Mouse (Mus musculus) heart, embryonic 11.5 days (tissue): Measurements from ENCODE around the gene Gpr31b. TPM values are rescaled to one million over a fixed set of nuclear protein-coding genes. Genes with fewer than 3 reads are reported as not detected.
A peak's percentile ranks its signal among the peaks of the same experiment; 100 is the strongest.
"Not testable (repeated sequence)": the region's sequence is repeated elsewhere in the genome, so short reads cannot be mapped to it uniquely, and the experiment has no call there.

ENCODE experiments used
- ATAC-seq: fragments of 200-750 bp; cut with Nextera tagmentation; replicated peaks from 2 replicates; pipeline ENCODE4 v1.8.0; 2017; ENCODE audit warnings: moderate library complexity; ENCODE audit not compliant: insufficient number of reproducible peaks, low FRiP score, low TSS enrichment
- H3K27ac ChIP-seq: fragments of 300-500 bp; sonication (generic); 2 replicates; pipeline ENCODE4 v1.5.1; 2014; ENCODE audit warnings: mild to moderate bottlenecking, low read depth, low read length
- H3K27me3 ChIP-seq: fragments of 300-500 bp; sonication (generic); 2 replicates; pipeline ENCODE4 v1.6.1; 2014; ENCODE audit warnings: mild to moderate bottlenecking, low read length, mixed read lengths; ENCODE audit not compliant: control insufficient read depth, insufficient read depth
- H3K36me3 ChIP-seq: fragments of 300-500 bp; sonication (generic); 2 replicates; pipeline ENCODE4 v1.6.1; 2014; ENCODE audit warnings: mild to moderate bottlenecking, low read length, moderate library complexity, mixed read lengths; ENCODE audit not compliant: control insufficient read depth, insufficient read depth
- H3K4me1 ChIP-seq: fragments of 300-500 bp; sonication (generic); 2 replicates; pipeline ENCODE4 v1.6.1; 2014; ENCODE audit warnings: low read length; ENCODE audit not compliant: control insufficient read depth, insufficient read depth
- H3K4me2 ChIP-seq: fragments of 300-500 bp; sonication (generic); 2 replicates; pipeline ENCODE4 v1.6.1; 2014; ENCODE audit warnings: mild to moderate bottlenecking, moderate library complexity
- H3K4me3 ChIP-seq: fragments of 300-500 bp; sonication (generic); 2 replicates; pipeline ENCODE4 v1.5.1; 2014; ENCODE audit warnings: low read depth, low read length
- H3K9ac ChIP-seq: fragments of 300-500 bp; sonication (generic); 2 replicates; pipeline ENCODE4 v1.6.1; 2014; ENCODE audit warnings: mild to moderate bottlenecking, low read depth, low read length, moderate library complexity
- H3K9me3 ChIP-seq: fragments of 300-500 bp; sonication (generic); replicated peaks from 2 replicates; pipeline ENCODE4 v1.6.1; 2016; ENCODE audit warnings: low read length; ENCODE audit not compliant: control insufficient read depth
- WGBS: fragments of 180-500 bp; shearing (Covaris S2); extraction: QIAGEN DNeasy Blood & Tissue Kit; methylation state at CpG from one replicate; pipeline ENCODE4 v1.1.7; 2014; ENCODE audit not compliant: insufficient replicate concordance; 5-methylcytosine and 5-hydroxymethylcytosine counted together
- polyA plus RNA-seq: library from polyadenylated mRNA; unstranded; fragments of >200 nt; fragmentation: Nextera tagmentation; extraction: Ambion mirVana; gene quantifications from 2 replicates; pipeline ENCODE4 v1.2.1, GENCODE M21; 2014

Gene Gpr31b
- polyA plus RNA-seq: 0.19 TPM in 1 of 2 replicates, not detected in the other

DNA sequence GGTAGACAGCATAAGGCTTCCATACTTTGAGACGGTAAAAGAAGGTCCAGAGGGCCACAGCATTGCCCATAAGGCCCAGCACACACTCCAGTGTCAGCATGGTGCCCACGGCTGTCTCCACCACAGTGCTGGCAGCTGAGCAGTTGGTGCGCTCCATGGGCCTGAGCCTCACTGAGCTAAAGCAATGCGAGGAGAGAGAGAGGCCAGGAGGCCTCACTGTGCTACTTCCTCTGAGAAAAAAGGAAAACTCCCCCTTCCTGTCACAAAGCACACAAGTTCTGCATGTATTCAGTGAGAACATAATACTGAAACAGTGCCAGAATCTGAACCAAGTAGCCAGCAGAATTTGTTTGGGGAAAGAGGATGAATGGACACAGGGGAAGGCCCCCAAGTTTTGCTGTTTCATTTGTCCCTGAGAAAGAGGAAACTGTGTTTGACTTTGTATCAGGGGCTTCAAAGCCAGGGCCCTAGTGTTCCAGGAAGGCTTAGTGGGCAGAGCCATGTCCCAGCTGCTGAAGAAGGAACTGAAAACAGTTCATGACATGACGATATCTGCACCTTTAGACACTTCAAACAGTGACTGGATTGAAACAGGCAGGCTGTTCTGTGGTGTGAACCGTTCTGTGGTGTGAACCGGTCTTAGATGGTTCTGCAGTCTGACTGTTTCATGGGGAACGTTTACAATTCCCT lies at the start of gene Gpr31b:
Gene Gpr31b (minus strand): TSS at position 173 of the 690 bp plus-strand sequence.
- not testable (repeated sequence) for H3K4me1 ChIP-seq, ATAC-seq, H3K27me3 ChIP-seq, H3K9ac ChIP-seq, H3K36me3 ChIP-seq, H3K4me2 ChIP-seq, H3K4me3 ChIP-seq, H3K9me3 ChIP-seq, H3K27ac ChIP-seq
- WGBS: no CpG with 5 or more reads among the region's 8 CpGs

- H3K36me3 ChIP-seq, H3K4me3 ChIP-seq, H3K4me2 ChIP-seq, H3K9ac ChIP-seq, H3K27me3 ChIP-seq, H3K27ac ChIP-seq, H3K9me3 ChIP-seq, H3K4me1 ChIP-seq: not testable (repeated sequence)
- ATAC-seq: 0 out of 2 replicates have a peak, but pooled peaks have one; percentile 46
- 85% methylated on average over 2 of the region's 4 CpGs for WGBS
Measured at GRCm38 (mm10) chr17:13092960-13093359, 40.9 kb upstream of the Gpr31b start.

DNA sequence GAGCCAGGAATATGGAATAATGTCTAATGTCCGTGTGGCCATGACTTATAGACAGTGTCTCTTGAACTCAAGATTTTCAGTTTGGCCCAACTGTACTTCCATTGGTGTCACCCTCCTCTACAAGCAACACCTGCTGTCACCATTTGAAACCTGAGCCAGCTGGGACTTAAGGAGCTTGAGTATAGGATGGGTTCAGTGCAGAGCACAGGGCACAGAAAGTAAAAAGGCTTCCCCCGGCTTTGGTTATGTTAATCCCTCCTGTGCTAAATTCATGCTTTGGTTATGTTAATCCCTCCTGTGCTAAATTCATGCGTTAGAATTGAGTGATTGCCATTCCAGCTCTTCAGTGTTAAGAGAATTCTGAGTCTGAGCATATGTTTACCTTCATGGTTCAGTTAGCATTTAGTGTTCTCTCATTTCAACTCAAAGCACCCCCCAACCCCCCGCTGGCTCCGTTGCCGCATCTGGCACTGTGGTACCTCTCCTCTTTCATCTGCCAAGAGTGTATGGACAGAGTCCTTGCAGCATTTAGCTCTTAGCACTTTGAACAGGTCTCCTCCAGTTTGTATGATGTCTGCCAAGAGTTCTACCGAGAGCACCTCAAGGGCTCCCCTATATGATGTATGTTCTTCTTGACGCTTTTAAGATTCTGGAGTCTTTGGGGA lies 40.1 kb upstream of the Gpr31b start:
- WGBS: 61% methylated on average over 5 of the region's 8 CpGs
- ATAC-seq: 0 out of 2 replicates have a peak, but pooled peaks have one; percentile 14
- not testable (repeated sequence) for H3K27ac ChIP-seq, H3K9me3 ChIP-seq, H3K36me3 ChIP-seq, H3K27me3 ChIP-seq, H3K9ac ChIP-seq, H3K4me2 ChIP-seq, H3K4me1 ChIP-seq, H3K4me3 ChIP-seq

DNA sequence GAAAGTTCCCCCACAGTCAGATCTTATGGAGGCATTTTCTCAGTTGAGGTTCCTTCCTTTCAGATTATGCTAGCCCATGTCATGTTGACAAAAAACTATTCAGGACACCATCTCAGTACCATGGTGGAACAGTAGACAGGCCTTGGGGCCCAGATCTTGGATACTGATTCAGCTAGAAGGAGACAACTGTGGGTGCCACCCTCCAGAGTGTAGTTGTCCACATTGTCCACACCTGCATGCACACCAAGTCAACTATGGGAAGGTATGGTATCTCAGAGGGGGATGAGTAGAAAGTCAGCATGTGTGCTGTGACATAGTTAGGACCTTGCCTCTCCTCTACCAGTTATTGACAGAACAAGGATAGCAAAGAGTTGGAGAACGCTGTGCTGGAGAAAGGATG lies 39.4 kb upstream of the Gpr31b start:
- not testable (repeated sequence) for H3K4me3 ChIP-seq, ATAC-seq, H3K4me1 ChIP-seq, H3K4me2 ChIP-seq, H3K27me3 ChIP-seq, H3K36me3 ChIP-seq, H3K27ac ChIP-seq, H3K9ac ChIP-seq, H3K9me3 ChIP-seq
- WGBS: no CpG with 5 or more reads among the region's 1 CpGs

- H3K4me2 ChIP-seq, ATAC-seq, H3K4me1 ChIP-seq, H3K9ac ChIP-seq, H3K4me3 ChIP-seq, H3K36me3 ChIP-seq, H3K27ac ChIP-seq, H3K27me3 ChIP-seq, H3K9me3 ChIP-seq: not testable (repeated sequence)
- WGBS: 63% methylated on average over 3 of the region's 5 CpGs
Measured at GRCm38 (mm10) chr17:13069227-13069626, 17.1 kb upstream of the Gpr31b start.

DNA sequence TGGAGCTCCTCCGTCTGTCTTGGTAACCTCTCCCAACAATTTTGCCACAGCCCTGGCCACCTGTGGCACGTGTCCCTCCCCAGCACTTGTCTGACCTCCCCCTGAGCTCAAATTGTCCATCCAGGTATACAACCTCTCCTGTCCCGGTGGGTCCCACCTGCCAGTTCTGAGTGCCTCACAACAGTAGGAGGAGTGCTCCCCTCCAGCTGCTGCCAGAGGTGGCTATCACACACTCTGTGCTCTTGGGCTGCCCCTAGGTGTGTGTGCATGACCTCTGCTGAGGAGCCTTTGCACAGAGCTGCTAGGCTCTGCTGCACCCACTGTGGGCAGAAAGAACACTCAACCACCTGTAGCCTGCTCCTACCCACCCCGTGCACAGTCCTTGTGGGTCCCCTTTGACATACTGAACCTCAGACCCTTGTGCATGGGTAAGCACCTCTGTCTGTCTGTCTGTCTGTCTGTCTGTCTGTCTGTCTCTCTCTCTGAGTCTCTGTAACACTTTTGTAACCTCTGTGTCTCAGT lies 15.8 kb upstream of the Gpr31b start:
- H3K4me2 ChIP-seq, H3K4me3 ChIP-seq, H3K4me1 ChIP-seq, H3K9ac ChIP-seq, ATAC-seq, H3K27me3 ChIP-seq, H3K27ac ChIP-seq, H3K9me3 ChIP-seq, H3K36me3 ChIP-seq: not testable (repeated sequence)
- 56% methylated on average over 1 of the region's 4 CpGs for WGBS

GRCm38 (mm10) chr17:13062882-13063281 lies 10.8 kb upstream of the Gpr31b start:
- 0 out of 2 replicates have a peak, but pooled peaks have one; percentile 31 for ATAC-seq
- 39% methylated on average over 2 of the region's 7 CpGs for WGBS
- not testable (repeated sequence) for H3K27ac ChIP-seq, H3K36me3 ChIP-seq, H3K4me1 ChIP-seq, H3K4me2 ChIP-seq, H3K4me3 ChIP-seq, H3K9ac ChIP-seq, H3K27me3 ChIP-seq, H3K9me3 ChIP-seq

- H3K9ac ChIP-seq, H3K9me3 ChIP-seq, H3K4me2 ChIP-seq, H3K27ac ChIP-seq, H3K4me1 ChIP-seq, H3K27me3 ChIP-seq, ATAC-seq, H3K4me3 ChIP-seq, H3K36me3 ChIP-seq: not testable (repeated sequence)
- 81% methylated on average over 4 of the region's 4 CpGs for WGBS
Measured at GRCm38 (mm10) chr17:13060804-13061203, 8.7 kb upstream of the Gpr31b start, which contains the start of gene Tcp10b. Gene Tcp10b, plus strand, starts transcription at chr17:13061104.
